Mouse (Mus musculus): ENCODE measurements at regions not wholly inside any gene's neighbourhood (a gene's known extent, or its start where the extent isn't known, plus 50 kb on each side); places are given as distances from the start of the nearest gene placed in this dataset.

GRCm38 (mm10) chrX:12472296-12472695 lies 115.3 kb upstream of the Atp6ap2 start:
- DNase-seq, result no peak

DNA sequence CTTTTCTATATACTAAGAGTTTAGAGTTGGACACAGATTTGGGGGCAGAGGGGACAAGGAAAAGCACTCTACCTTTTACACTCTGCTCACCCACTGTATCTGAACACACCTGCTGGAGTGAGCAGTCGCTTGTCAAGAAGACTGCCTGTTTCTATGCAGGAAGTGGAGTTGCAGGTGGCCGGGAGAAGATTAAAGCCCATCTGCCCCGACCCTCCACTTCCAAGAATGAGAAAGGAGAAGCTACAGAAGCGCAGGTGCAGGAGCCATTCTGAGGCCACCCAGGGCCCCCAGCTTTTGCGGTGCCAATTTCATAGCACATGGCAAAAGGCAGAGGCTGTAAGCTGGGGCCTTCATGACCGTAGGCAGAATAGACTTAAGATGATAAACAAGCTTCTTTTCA lies 108.4 kb upstream of the Atp6ap2 start:
- DNase-seq, result peak; percentile 38 to 62

GRCm38 (mm10) chrX:12490957-12491356 lies 96.6 kb upstream of the Atp6ap2 start:
- peak in 1 of 2 experiments; percentile 22 for DNase-seq

DNA sequence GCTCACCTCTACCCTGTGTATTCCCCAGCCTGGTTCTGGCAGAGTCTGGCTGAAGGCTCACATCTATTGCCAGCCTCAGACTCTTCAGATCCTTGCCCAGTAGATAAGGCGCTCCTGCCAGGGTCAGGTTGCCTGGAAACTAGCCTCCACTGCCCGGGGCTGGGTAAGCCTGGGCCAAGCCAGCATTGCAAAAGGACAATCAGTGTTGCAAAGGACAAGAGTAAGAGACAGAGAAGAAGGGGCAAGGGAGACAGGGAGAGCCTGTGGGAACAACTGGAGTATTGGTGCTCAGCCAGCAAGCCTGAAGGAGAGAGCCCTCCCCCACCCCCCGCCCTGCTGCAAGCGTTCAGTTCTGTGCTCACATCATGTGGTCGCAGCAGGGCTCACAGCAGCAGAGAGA lies 94.4 kb upstream of the Atp6ap2 start:
- DNase-seq, result no peak

GRCm38 (mm10) chrX:12493916-12494315 lies 93.7 kb upstream of the Atp6ap2 start:
- no peak for DNase-seq

DNA sequence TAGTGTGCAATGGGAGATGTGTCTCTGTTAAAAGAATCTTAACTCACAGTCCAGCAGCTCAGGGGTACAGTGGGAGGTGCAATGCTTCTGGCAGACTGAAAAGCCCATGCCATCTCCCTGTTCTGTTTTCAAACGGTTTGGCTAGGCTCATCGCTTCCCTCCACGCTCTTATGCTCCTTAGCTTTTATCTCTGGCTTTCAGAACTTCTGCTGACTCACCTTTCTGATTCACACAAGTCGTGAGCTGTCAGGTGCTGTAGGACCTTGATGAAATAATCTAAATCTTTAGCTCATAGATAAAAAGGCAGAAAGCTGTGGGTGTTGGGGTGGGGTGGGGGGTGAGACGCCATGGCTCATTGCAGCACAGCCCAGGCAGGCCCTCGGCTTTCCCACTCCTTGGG lies 93.1 kb upstream of the Atp6ap2 start:
- DNase-seq, result no peak

DNA sequence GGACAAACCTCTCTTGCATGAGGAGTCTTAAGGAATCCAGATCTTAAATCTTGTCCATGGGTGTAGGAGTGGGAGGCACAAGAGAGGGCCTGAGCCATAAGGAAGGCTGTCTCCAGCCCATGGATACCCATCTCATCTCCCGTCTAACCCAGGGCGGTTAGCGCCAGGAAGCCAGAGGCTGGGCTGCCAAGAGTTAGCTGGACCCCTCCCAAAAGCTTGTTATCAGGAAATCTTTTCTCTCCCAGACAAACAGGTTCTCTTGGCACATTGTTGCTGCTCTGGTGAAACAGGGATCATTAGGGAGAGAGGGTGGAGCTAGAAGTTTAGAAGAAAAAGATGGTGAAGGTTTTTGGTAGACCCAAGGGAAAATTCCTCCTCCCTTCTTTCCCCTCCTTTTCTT lies 87.0 kb upstream of the Atp6ap2 start:
- DNase-seq, result no peak

DNA sequence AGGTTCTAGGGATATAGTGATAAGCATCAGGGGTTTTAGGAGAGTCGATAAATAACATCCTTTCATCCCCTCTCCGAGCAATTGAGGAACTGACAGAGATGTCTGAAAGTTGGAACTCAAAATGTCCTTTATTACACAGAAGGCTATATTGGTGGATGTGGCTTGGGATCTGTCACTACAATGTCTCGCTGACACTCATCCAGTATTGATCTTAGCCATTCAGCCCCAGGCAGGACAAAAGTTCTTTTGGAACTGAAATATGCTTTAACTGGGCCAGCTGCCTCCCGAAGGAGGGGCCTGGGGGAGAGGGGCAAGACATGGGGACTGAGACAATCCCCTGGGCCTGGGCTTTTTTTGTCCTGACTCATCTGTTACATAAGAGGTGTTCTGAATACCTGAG lies 85.2 kb upstream of the Atp6ap2 start:
- no peak for DNase-seq

GRCm38 (mm10) chrX:12503581-12503980 lies 84.0 kb upstream of the Atp6ap2 start:
- DNase-seq, result no peak

- DNase-seq, result no peak
Observed at GRCm38 (mm10) chrX:12511119-12511518, 76.5 kb upstream of the Atp6ap2 start.

GRCm38 (mm10) chrX:12525044-12525443 lies 62.6 kb upstream of the Atp6ap2 start:
- no peak for DNase-seq

DNA sequence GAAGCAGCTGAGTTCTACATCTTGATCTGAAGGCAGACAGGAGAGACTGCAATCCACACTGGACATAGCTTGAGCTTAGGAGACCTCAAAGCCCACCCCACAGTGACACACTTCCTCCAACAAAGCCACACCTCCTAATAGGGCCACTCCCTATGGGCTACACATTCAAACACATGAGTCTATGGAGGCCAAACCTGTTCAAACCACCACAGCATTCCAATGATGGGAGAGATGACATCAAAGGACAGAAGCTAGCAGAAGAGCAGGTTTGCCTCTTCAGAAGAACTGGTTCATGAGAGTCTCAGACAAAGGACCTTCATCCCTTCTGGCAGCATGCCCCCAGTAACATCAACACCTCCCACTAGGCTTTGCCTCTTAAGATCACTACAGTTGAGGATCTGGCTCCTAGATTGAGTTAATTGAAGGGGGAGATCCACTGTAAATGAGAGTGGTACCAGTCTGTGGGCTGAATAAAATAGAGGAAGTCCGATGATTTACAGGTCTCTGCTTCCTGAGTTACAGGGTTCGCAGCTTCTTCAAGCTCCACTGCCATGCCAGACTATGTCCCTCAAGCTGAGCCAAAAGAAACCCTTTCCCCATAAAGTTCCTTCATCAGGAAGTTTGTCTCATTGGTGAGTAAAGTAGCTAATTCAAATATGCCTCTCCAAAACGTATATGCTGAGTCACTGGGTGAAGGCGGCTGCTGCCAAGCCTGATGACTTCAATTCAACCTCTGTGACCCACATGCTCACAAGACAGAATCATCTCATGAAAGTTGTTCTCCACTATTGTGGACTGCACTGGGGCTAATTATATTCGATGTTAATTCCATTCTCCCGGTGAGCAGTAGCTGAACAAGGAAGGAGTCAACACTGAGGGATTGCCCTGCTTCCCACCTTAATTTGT lies 56.9 kb upstream of the Atp6ap2 start:
- no peak for DNase-seq

Measured in thymus, postnatal 36 days (tissue).